Mouse (Mus musculus) brain, embryonic 18.5 days (tissue): ENCODE results near the gene Sec31a.

Experiments
- DNase-seq: peaks from one replicate; pipeline ENCODE4 v3.0.0-alpha.2; 2012; ENCODE audit warnings: low read depth, low spot score

Sec31a gene

GRCm38 (mm10) chr5:100350907-100351456 is 65.1 kb downstream of the Sec31a start:
- no peak for DNase-seq

- DNase-seq: peak; percentile 42
Measured at GRCm38 (mm10) chr5:100349287-100350215, 66.5 kb downstream of the Sec31a start.

GRCm38 (mm10) chr5:100345118-100345517 is 70.9 kb downstream of the Sec31a start:
- DNase-seq: no peak

GRCm38 (mm10) chr5:100343087-100343486 is 72.9 kb downstream of the Sec31a start:
- DNase-seq: no peak

DNA sequence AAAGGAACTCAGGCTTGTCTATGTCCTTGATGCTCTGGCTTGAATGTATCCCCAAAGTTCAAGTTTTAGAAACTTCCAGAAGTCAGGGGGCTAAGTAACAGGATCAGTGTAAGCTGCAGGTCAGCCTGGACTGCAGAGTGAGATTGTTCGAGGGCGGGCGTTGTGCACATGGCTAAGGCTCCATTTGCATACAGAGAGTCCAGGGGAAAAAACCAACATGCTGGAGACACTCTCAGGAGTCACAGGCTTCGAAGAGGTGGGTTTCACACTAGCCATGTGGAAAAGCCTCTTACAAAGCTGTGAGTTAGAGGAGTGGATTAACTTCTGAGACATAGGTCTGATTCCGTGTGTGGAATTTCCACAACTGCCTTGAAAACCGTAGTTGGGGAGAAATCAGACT is 73.6 kb downstream of the Sec31a start:
- DNase-seq: no peak

DNA sequence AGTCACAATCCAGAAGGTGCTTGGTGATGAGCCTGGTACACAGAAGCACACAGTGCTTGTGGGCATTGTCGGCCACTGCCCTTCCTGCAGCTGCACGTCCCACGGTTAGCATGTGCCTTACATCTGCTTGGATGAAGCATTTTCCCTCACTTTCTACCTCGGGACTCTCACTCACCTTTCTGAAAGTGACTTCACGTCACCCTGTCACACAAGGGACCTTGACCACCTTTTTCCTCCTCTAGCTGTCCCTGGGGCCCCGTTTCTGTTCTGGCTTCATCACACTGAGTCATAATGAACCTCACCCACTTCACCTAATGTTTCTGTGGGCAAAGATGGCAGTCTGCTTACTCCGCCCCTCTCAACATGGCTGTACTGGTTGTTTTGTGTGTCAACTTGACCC is 75.0 kb downstream of the Sec31a start:
- no peak for DNase-seq

DNA sequence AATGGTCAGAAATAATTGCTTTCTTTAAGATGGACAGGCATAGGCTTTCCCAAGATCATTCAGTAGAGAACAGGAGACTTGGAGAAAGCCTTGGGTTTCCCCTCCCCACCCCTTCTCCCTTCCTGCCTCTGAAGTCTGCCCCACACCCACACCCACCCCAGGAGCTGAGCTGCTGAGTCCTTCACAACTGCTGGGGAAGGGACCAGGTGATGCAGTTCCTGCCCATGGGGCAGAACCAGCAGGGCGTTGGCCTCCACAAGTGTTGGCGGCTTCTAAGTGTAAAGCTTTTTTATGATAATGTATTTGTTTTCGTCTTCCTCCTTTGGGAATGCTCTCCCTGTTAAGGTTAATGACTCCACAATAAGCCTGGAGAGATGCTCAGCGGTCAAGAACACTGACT is 78.2 kb downstream of the Sec31a start:
- DNase-seq: no peak

DNA sequence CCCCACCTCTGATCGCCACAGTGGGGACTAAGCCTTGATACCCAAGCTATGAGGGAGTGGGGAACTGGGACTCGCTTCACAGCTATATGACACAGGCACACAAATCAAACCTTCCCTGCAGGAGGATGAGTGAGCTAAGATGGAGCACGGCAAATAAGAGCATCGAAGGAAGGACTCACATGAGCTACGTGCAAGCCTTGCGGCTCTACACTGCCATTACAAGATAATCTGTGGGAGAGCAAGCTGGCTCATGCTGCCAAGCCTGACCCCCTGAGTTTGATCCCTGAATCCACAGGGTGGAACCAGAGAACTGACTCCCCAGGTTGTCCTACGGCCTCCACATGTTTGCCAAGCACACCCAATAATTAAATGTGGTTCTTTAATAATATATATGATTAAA is 79.2 kb downstream of the Sec31a start:
- no peak for DNase-seq

GRCm38 (mm10) chr5:100335581-100336080 is 80.4 kb downstream of the Sec31a start:
- no peak for DNase-seq

- DNase-seq: no peak
Measured at GRCm38 (mm10) chr5:100334686-100335085, 81.3 kb downstream of the Sec31a start.

DNA sequence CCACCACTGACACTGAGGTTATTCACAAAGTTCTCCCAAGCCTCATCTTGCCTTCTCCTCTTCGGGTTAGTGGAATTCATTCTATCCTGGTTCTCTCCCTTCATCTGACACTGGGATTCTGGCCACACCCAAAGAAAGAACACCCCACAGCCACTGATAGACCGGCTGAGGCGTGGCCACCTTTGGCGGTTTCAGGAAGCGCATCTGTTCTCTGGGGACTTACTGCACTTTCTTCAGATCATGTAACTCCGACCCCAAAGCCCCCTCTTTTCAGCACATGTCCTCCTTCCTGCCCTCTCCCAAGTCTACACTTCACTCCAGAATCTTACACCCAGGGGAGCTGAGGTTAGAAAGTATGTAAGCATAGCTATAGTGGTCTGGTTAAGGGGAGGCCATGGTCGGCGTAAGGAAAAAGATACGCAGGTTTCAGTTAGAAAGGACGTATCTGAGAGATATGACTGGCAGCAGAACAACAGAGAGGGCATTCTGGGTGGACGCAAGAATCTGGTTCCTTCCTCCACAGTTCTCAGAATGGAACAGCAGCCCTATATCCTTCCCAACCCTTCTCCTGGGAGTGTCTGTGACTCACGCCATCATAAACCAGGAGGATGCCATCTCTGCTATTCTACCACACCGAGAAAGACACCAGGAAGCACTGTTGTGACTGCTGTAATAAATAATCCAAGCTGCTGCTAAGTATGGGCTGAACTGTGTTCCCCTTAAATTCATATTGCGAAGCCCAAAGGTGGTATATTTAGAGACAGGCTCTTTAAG is 82.2 kb downstream of the Sec31a start:
- no peak for DNase-seq

- DNase-seq: no peak
Measured at GRCm38 (mm10) chr5:100332300-100333004, 83.6 kb downstream of the Sec31a start.

DNA sequence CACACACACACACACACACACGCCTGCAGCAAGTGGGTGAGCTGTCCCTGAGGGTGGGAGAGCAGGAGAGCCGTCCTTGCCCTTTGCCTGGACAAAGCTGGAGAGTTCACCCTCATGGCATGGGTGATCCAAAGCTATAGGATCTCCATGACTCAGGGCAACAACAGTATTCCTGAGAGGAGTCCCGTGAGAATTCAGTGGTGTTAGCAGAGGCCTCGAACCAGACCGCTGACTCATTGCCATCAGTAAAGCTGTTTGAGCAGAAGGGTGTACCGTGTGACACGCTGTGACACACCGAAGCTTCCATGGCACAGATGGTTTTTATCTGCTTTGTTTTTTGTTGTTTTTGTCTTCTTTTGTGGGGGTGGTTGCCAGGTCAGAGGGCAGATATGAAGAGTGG is 84.4 kb downstream of the Sec31a start:
- no peak for DNase-seq

DNA sequence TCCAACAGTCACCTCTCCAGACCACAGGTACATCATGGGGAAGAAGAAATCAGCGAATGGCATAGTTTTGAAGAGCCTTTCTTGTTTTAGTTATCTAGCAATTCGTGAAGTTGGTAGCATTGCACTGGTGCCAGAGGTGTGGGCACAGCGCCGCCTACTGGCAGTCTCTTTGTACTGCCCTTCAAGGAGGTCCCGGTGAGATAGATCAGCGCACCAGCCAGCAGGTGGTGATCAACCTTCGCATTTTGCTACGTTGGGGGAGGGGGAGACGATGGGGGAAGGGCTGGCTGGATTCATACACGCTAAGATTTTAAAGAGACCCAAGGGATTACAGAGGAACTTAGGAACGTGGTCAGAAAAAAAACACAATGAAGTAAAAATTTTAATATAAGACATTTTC is 94.0 kb downstream of the Sec31a start:
- peak; percentile 58 for DNase-seq

DNA sequence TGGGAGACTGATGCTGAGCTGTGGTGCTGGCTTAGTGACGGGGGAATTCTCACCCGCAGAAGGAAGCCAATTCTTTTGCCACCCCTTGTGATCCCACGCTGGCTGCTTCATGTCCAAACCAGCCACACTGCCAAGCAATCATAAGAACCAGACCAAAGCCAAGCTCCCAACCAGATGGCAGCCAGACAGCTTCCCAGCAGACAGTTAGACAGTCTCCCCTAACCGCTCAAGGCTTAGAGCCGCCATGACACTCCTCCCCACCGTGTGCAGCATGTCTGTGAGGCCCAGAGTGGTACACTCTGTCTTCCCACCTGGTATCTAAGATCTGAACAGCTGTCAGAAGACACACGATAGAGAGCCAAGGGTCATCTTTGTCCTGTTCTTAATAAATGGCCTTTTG is 98.2 kb downstream of the Sec31a start:
- DNase-seq: no peak

GRCm38 (mm10) chr5:100317010-100317409 is 99.0 kb downstream of the Sec31a start:
- no peak for DNase-seq

- no peak for DNase-seq
Measured at GRCm38 (mm10) chr5:100315646-100316045, 100.4 kb downstream of the Sec31a start.

- DNase-seq: no peak
Measured at GRCm38 (mm10) chr5:100312391-100312790, 103.6 kb downstream of the Sec31a start.
